Mouse (Mus musculus) spleen, adult 12 weeks (tissue): ENCODE measurements around the gene Ptger1.

Source experiments
- DNase-seq: peaks from one replicate; pipeline ENCODE4 v3.0.0; 2022; ENCODE audit warnings: low spot score

Ptger1 gene

DNA sequence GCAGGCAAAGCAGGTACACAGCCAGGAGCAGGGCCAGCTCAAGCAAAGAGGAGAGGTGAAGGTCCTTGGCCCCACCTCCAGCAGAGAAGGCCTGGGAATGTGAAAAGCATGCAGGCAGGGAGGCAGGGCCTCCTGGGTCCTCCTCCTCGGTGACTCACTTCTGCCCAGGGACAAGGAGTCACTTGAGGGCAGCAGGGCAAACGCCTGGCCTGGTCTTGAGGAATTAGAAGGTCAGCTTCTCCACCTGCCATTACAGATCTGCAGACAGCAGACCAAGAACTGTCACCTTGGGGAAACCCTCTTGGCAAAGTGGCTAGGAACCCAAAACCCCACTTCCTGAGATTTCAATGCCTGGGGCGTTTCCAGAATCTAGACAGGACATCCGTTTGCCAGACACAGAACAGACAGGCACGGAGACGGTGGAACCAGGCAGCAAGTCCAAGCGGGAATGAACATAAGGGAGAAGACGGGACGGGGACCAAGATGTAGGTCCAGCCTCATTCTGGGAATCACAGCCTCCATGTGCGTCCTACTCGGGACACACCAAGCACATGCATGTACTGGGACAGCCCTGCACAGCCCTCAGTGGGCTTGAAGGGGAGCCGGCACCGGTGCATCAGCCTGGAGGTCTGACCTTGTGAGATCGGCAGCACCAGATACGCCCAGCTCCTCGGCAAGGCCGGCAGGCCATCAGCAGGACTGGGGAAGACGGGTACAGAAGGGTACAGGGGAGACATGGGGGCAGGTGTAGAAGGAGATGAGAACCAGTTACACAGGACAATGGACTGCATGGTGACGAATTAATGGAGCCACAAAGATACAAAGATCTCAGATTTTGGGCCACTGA, 31.1 kb downstream of the Ptger1 start:
- no peak for DNase-seq

DNA sequence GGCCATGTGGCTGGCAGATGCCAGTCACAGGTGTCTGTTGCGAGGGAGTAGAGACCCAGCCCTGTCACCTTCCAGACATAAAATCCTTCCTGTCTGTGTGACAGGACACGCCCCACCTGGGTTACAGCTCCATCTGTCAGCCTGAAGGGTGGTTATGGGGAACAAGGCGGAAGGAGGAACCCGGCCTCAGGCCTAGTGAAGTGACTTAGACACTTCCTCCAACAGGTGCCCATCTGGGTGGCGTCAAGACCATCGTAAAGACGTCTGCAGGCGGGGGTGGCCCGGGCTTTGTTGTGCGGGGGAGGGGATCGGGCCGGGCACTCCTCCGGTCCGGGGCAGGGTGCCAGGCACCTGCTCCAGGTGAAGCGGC, 31.8 kb downstream of the Ptger1 start:
- no peak for DNase-seq

DNA sequence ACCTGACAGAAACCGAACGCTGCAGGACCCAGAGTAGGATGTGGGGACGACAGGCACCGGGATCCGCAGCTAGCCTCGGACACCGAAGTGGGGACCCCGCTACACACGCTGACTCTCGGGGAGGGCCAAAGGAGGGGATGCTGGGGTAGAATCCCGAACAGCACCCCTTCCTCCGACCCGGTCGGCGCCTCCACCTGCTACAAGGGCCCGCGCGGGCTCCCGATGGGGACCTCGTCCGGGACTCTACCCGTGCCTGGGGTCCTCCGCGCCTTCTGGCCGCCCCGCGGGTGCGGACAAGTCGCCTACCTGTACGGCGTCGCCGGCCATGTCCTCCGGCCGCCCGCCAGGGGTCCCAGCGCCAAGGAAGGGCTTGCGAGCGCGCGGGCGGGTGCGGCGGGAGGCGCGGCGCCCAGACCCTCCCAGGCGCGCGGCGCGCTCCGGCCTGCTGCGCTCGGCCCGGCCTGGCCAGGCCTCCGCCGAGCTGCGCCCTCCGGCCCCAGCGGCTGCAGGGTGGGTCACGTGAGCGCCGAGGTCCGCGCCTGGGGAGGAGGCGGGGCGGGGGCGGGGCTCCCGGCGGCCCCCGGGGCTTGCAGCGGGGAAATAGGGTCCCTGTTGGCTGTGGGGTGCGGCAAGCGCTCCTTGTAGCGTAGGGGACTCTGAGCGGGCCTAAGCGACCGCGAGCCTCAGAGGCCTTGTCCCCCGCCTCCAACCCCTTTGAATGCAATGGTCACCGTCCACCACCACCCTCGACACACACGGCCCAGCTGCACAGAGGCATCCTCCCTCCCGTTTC, 32.4 kb downstream of the Ptger1 start, which contains the start of gene Pkn1:
TSS of gene Pkn1 (minus strand) at position 519 of the 793 bp plus-strand sequence.
- peak; percentile 51 for DNase-seq

DNA sequence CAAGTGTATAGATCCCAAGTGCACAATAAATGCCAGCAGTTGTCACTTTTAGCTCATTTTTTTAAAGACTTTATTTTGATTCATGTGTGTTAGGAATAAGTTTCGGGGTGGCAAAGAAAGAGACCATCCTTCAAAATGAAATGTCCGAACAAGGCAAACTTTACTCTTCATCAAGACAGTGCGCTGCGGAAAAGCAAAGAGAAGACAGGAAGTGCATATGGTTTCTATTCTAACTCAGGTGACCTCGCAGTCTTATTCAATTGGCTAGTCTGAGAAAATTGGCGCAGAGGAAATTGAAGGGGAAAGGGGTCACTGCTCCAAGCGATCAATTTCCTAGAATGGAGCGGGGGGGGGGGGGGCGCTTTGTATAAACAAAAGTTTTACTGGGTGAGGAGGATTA, 33.1 kb downstream of the Ptger1 start:
- no peak for DNase-seq

DNA sequence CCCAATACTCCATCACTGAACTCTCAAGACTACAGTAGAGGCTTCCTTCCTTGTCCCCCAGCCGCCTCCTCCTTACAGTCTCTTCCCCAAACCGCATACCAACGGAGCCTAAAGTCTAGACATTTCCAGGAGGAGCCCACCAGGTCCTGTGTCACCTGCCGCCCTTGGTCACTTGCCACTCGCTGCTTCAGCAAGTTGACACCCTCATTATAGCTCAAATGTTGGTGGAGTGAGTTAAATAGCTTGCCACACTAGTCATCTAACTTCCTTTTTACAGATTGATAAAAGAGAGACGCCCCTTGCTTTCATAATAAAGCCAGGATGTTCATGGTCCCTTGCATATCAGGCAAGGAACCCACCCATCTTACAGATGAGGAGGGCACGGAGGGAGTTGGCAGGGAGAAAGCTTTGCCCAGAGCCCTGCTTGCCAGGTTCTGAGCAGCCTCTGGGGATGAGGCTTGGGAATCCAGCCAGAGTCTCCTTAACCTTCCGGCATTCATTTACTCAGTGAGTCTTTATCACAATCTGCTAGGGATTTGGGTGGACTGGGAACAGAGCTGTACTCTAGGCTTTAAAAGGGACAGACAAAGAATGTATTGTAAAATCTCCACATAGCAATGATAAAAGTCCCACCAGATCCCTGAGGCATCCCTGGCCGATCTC, 34.1 kb downstream of the Ptger1 start:
- DNase-seq, result no peak

DNA sequence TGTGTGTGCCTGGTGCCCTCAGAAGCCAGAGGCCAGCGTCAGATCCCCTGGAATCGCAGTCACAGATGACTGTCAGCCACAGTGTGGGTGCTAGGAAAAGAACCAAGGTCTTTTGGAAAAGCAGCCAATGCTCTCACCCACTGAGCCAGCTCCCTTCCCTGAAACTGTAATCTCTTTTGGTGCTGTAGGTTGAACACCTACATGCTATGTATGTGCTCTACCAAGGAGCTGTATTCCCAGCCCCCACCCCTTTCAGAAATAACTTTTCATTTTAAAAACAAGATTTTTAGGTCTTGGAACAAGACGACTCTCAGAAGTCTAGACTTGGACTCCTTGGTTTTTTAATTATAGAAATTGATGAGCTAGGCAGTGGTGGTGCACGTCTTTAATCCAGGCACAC, 36.9 kb downstream of the Ptger1 start:
- DNase-seq, result no peak

DNA sequence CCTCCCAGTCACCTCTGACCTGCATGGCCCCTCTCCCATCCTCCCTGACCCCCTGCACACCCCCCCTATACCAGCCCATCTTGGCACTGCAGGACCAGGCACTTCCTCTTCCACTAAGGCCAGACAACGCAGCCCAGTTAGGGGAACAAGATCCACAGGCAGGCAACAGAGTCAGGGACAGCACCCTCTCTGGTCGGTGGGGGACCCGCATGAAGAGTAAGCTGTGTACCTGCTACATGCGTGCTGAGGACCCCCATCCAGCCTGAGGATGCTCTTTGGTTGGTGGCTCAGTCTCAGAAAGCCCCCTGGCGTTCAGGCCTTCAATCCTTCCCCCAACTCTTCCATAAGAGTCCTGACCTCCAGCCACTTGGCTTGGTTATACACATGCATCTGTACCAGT, 39.9 kb downstream of the Ptger1 start:
- DNase-seq, result no peak

DNA sequence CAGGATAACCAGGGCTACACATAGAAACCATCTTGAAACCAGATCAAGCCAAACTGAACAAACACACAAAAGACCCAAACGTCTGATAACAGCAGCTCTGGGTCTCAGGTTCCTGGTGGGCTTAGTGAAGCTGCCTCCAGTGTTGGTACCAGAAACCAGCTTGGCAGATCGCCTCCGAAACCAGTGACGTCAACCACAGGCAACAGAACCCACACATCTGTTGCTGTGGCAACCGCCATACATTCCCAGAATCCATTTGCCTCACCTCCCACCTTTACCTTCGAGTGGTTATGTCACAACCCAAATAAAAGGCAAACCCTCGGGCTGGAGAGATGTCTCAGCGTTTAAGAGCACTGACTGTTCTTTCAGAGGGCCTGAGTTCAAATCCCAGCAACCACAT, 41.1 kb downstream of the Ptger1 start:
- no peak for DNase-seq

DNA sequence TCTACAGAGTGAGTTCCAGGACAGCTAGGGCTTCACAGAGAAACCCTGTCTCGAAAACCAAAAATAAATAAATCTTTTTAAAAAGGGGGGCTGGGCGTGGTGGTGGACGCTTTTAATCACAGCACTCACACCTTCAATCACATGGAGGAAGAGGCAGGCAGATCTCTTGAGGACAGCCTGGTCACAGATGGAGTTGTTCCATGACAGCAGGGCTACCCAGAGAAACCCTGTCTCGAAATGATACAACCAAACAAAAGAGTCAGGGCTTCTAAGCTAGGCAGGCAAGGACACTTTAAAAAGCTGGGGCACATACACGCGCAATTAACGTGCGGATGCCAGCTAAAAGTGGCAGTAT, 48.2 kb downstream of the Ptger1 start:
- no peak for DNase-seq

DNA sequence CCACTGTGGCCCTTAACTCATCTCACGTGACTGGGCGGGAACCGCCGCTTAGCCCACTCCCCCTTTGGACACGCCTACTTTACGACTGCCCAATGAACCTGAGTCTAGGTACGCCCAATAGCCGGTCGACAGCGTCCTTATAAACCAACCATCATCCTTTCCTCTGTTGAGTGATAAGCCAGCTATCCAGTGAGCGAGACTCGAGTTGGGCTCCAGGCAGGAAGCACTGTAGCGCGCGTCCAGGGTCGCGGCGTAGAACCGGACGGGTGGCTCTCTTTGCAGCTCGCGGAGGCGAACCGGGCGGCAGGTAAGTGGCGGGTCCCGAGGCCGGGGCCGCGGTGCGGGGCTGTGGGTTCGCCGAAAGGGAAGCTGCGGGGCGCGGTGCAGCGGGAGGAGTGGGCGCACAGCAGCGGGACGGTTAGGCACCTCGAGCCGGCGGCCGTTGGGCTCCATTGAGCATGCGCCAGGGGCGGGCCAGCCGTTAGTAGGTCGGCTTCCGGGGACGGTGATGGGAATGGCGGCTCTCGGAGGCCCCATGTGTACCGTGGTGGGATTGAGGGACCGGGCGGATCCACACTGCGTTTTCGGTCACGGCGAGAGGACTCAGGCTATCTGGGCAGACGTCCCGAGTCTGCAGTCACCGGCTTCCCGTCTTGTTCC, 48.7 kb downstream of the Ptger1 start, which contains the start of gene Ddx39:
TSS of gene Ddx39 (plus strand) at position 147 of the 660 bp plus-strand sequence.
- DNase-seq, result peak; percentile 92

DNA sequence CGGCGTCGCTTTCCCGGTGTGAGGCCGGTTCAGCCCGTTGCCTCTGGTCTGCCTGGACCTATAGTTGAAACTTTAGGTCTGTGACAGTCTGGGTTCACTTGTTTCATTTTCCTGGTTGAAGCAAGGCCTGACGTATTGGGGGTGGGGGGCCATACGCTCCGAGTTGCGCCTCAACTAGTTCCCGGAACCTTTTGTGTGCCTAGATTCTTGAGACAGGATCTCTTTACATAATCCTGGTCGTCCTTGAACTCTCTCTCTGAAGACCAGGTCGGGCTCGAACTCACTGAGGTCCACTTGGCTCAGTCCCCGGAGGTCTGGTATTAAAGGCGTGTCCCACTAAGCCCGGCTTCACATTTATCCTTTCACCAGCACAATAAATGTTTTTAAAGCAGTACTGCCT, 49.3 kb downstream of the Ptger1 start:
- no peak for DNase-seq

DNA sequence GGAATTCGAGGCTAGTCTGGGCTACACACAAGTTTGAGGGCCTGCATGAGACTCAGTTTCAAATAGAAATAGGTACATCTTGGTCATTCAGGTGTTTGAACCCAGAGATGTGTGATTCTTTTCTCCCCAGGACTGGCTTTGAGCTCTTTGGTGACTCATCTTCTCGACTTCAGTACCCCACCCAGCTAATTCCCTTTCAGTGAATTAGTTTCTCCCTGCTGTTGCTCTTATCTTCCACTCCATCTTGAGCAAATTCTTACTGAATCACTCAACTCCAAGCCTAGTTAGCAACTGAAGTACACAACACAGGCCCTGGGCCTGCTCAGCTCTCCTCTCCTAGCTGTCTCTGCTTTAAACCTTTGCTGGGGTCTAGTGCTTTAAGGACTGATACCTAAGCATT, 50.1 kb downstream of the Ptger1 start:
- no peak for DNase-seq

DNA sequence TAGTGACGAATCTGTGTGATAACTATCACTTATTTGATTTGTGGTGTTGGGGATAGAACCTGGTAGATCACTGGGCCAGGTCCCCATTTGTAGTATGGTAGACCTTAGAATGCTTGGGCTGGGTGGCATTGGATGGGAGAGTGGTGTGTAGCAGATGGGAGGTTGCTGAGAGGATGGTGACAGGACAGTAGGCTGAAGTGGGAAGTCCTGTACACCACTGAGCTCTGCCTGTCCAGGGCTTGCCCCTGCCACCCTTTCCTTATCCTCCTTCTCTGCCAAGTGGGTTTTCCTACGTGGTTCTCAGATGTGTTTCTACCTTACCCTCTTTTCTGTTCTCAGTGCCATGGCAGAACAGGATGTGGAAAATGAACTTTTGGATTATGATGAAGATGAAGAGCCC, 52.6 kb downstream of the Ptger1 start:
- DNase-seq, result no peak

DNA sequence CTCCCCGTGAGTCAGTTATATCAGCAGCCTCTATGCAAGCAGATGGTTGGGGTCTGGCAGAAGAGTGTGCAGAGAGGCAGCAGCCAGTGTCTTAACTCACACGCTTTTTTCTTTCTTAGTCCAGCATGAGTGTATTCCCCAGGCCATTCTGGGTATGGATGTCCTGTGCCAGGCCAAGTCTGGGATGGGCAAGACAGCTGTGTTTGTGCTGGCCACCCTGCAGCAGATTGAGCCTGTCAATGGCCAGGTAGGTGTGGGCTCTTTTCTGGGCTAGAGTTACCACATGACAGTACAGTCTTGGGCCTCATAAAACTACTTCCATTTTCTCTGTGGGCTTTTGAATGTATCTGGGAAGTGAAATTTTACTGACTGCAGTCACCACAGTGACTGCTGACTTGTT, 53.2 kb downstream of the Ptger1 start:
- DNase-seq, result no peak

DNA sequence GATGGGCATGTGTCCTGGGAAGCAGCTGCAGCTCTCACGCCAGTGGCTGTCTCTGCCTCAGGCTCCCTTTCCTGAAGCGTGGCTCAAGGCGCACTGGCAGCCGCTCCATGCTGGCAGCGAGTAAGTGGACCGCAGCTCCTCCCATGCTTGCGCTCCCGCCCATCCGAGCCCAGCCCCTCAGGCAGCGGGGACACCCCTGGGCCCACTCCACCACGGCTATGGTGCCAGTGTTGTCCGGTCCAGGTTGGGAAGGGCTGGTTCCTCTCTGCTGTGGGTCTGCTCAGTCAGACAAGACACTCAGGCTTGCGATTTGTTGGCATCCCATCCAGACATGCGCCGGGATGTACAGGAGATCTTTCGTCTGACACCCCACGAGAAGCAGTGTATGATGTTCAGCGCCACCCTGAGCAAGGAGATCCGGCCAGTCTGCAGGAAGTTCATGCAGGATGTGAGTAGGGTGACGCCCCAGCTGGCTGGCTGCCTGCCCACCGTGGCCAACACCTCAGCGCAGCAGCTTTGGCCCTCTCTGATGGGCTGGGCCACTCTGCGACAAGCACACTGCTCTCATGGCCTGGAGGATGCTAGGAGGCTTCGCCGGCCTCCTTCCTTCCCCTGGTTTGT, 55.0 kb downstream of the Ptger1 start:
- DNase-seq, result no peak
